Mouse (Mus musculus) ES-E14 (cell line): ENCODE data around the gene Capn11.

Experiments used
- CHD2 ChIP-seq: IDR thresholded peaks from 2 replicates; pipeline ENCODE4 v1.6.1; 2014; ENCODE audit warnings: mild to moderate bottlenecking, low read depth, low read length, inconsistent platforms
- ZNF384 ChIP-seq: IDR thresholded peaks from 2 replicates; pipeline ENCODE4 v1.6.1; 2012; ENCODE audit warnings: low read depth, low read length, inconsistent platforms

DNA sequence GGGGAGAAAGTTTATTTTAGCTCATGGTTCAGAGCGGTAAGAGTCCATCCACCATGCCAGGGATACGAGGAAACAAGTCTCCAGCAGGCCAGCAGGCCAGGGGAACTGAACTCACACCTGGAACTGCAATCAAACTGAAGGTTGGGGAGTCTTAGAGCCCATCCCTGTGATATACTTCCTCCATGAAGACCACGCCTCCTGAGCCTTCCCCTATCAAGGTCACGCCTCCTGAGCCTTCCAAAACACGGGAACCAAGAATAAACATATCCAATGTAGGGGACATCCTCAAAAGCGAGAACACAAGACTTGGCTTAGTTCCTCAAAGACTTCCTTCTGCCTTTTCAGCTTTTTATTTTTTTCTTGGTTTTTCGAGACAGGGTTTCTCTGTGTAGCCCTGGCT lies 46.2 kb downstream of the Capn11 start:
- TF ChIP-seq CHD2 (no peak), ZNF384 (no peak)
